Mouse (Mus musculus) small intestine, adult 2 months (tissue): ENCODE measurements around the gene Lrrk2. TPM values are rescaled to one million over a fixed set of nuclear protein-coding genes. Genes with fewer than 3 reads are reported as not detected.

Experiments
- H3K27ac ChIP-seq: fragments of 200-500 bp; 2 replicates; pipeline ENCODE4 v1.5.1; 2012; ENCODE audit warnings: low read depth, low read length, control low read depth, inconsistent platforms; ENCODE audit not compliant: insufficient read depth
- H3K27me3 ChIP-seq: fragments of 200-500 bp; 2 replicates; pipeline ENCODE4 v1.6.1; 2012; ENCODE audit warnings: mild to moderate bottlenecking, moderate library complexity, low read length, inconsistent platforms; ENCODE audit not compliant: control insufficient read depth, insufficient read depth
- H3K36me3 ChIP-seq: fragments of 200-500 bp; 2 replicates; pipeline ENCODE4 v1.6.1; 2012; ENCODE audit warnings: mild to moderate bottlenecking, low read length, control low read depth, inconsistent platforms; ENCODE audit not compliant: control insufficient read depth, insufficient read depth
- H3K4me1 ChIP-seq: fragments of 200-500 bp; 2 replicates; pipeline ENCODE4 v1.6.1; 2012; ENCODE audit warnings: low read length, inconsistent platforms, mixed read lengths; ENCODE audit not compliant: control insufficient read depth, insufficient read depth, insufficient read length
- H3K4me3 ChIP-seq: fragments of 200-500 bp; 2 replicates; pipeline ENCODE4 v1.5.1; 2012; ENCODE audit warnings: low read depth, mild to moderate bottlenecking, control low read depth, inconsistent platforms, low read length, moderate library complexity
- CTCF ChIP-seq: fragments of 200-500 bp; IDR thresholded peaks from 2 replicates; pipeline ENCODE4 v1.5.1; 2012; ENCODE audit warnings: low read depth, mild to moderate bottlenecking, control low read depth, inconsistent platforms, low read length, moderate library complexity, mixed read lengths; ENCODE audit not compliant: insufficient replicate concordance, insufficient read length; ENCODE audit errors: extremely low read depth
- POLR2A ChIP-seq: fragments of 200-500 bp; IDR thresholded peaks from 2 replicates; pipeline ENCODE4 v1.6.1; 2012; ENCODE audit warnings: low read depth, mild to moderate bottlenecking, control low read depth, inconsistent platforms, low read length, moderate library complexity
- WGBS: fragments of 180-500 bp; shearing (Covaris S2); methylation state at CpG from one replicate; pipeline ENCODE4 v1.1.7; 2018; 5-methylcytosine and 5-hydroxymethylcytosine counted together
- polyA plus RNA-seq: library from polyadenylated mRNA; depleted of rRNA; stranded (reverse); fragments of >200 nt; gene quantifications from 2 replicates; pipeline ENCODE4 v1.2.3, GENCODE M21; 2012

Gene Lrrk2
- polyA plus RNA-seq, 1 experiment, result 0.48 TPM

DNA sequence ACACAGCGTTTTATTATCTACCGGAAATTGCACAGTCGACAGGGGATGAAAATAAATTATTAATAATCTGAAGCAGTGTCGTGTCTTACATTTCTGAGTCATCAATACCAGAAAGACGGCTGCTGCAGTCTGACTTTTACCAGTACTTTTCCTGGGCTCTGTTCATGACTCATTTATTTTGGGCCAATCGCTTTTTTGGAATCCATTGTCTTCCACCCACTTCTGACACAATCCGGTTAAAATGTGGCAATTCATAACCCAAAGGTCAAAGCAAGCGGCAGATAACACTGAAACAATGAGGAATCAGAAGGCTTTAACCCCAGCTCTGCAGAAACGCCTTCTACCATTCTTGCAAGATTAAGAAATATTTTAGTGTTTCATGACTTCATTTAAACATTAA is 17.7 kb downstream of the Lrrk2 start:
- H3K27me3 ChIP-seq, result no peaks in the 10 kb centered on the region
- H3K36me3 ChIP-seq, result no peaks in the 10 kb centered on the region
- no peak overlapping the region for H3K27ac ChIP-seq
- no peaks in the 10 kb centered on the region for H3K4me1 ChIP-seq
- H3K4me3 ChIP-seq, result no peak overlapping the region
- WGBS, result 39% methylated on average over 9 of the region's 9 CpGs
- TF ChIP-seq CTCF (no peak), POLR2A (no peak)

DNA sequence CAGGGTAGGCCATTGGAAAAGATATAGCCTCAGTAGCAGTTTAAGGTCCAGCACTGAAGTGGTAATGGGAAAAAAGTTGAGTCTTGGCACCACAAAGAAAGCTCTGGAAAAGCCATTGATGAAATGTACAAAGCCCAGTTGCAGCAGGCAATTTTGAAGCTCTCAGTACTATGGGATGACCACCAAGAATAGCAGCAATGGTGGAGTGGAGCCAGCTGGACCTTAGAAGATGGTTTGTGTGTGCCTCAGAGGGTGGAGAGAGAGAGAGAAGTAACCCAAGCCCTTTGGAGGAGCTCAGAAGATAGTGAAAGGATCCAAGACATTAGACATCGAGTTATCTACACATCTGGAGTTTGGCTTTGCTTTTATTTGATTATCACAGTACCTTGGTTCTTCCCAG is 20.1 kb downstream of the Lrrk2 start:
- H3K4me1 ChIP-seq, result no peaks in the 10 kb centered on the region
- no peak for TF ChIP-seq CTCF
- TF ChIP-seq POLR2A, result no peak
- no peak overlapping the region for H3K27ac ChIP-seq
- no peaks in the 10 kb centered on the region for H3K36me3 ChIP-seq
- no peak overlapping the region for H3K4me3 ChIP-seq
- 58% methylated on average over 1 of the region's 1 CpGs for WGBS
- no peaks in the 10 kb centered on the region for H3K27me3 ChIP-seq

DNA sequence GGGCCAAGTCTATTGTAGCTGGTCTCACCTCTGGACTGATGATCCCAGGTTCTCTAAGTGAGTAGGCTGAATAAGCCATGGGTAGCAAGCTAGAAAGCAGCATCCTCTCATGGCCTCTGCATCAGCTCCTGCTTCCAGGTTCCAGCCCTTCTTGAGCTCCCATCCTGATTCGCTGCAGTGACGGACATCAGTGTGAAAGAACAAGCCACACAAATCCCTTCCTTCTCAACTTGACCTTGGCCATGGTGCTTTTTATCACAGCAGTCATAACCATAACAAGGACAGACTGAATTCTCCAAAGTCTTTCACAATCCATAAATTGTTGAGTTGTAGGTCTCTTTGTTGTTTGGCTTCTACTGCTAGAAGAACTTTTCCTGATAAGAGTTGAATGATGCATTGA is 20.9 kb downstream of the Lrrk2 start:
- Histone ChIP-seq H3K27me3 (no peaks in the 10 kb centered on the region), H3K4me1 (no peaks in the 10 kb centered on the region), H3K27ac (no peak overlapping the region), H3K36me3 (no peaks in the 10 kb centered on the region), H3K4me3 (no peak overlapping the region)
- WGBS, result 88% methylated on average over 2 of the region's 2 CpGs
- no peak for TF ChIP-seq POLR2A
- no peak for TF ChIP-seq CTCF

DNA sequence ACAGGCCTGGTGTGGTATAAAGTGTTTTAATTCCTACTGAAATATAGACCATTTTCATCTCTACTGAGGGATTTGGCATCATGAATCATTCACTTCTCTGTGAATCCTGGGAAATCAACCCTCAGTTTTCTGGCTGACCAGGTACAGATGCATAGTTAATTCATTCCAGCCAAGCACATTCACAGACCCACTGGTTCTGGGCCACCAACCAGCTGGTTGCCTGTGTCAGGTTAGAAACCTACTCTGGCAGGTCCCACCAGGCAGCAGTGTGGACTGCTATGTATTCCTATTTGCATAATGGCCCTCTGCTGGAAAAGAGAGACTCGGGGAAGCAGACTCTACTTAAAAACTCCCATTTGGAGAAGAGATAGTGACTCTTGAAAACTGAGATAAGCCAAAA is 27.9 kb downstream of the Lrrk2 start:
- no peak overlapping the region for H3K4me3 ChIP-seq
- no peaks in the 10 kb centered on the region for H3K4me1 ChIP-seq
- TF ChIP-seq POLR2A, result no peak
- no peak for TF ChIP-seq CTCF
- 32% methylated on average over 1 of the region's 1 CpGs for WGBS
- no peaks in the 10 kb centered on the region for H3K36me3 ChIP-seq
- H3K27me3 ChIP-seq, result no peaks in the 10 kb centered on the region
- no peak overlapping the region for H3K27ac ChIP-seq

DNA sequence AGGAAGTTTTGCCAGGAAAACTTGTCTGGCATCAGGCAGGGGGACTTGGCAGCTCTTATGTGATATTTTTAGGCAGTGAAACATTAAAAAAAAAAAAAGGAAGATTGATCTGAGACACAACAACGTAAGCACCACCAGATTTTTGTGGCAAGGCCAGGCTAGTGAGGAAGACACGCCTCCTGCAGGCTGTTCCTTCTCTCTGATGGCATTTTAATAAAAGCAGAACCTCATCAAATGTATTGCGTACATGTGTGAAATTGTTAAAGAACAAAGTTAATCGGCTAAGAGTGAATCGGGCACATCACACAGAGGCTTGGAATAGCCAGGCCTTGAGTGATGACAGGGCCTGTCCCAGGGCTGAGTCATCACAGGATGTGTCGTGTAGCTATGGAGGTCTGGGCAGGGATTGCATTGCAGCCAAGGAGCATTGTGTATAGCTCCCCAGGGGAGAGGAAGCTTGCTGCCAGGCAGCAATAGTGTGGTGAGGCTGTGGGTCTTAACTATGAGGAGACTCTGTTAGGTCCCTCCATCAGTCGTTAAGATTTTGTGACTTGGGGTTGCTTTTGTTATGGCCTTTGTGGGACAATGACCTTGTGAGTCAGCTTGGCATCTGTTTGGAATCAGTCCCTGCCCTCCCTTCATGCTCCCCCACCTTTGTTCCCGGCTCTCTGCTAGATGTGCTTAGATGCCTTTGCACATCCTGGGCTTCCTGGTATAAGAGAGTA is 30.2 kb downstream of the Lrrk2 start:
- TF ChIP-seq CTCF, result no peak
- TF ChIP-seq POLR2A, result no peak
- Histone ChIP-seq H3K27ac (no peak overlapping the region), H3K4me1 (no peaks in the 10 kb centered on the region), H3K4me3 (no peak overlapping the region), H3K36me3 (no peaks in the 10 kb centered on the region), H3K27me3 (no peaks in the 10 kb centered on the region)
- WGBS, result 53% methylated on average over 8 of the region's 8 CpGs

DNA sequence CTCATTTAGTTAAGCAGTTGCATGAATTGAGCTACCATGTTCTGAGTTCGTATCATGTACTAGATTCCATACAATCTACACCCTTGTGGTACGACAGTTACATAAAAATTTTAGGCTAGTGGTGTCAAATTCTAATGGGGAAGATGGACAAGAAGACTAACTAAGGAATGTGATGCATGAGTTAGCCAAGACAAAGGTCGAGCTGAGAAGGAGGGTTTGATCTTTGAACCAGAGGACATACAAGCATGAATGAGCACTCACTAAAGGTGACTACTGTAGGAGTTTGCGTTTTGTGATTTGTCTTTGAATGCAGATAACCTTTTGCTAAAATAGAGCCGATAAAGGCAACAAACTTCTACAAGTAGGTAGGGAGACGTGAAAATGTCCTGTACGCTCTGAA is 31.1 kb downstream of the Lrrk2 start:
- no peaks in the 10 kb centered on the region for H3K36me3 ChIP-seq
- H3K4me1 ChIP-seq, result no peaks in the 10 kb centered on the region
- H3K27me3 ChIP-seq, result no peaks in the 10 kb centered on the region
- no peak for TF ChIP-seq POLR2A
- H3K4me3 ChIP-seq, result no peak overlapping the region
- 84% methylated on average over 7 of the region's 7 CpGs for whole genome bisulfite sequencing
- H3K27ac ChIP-seq, result no peak overlapping the region

DNA sequence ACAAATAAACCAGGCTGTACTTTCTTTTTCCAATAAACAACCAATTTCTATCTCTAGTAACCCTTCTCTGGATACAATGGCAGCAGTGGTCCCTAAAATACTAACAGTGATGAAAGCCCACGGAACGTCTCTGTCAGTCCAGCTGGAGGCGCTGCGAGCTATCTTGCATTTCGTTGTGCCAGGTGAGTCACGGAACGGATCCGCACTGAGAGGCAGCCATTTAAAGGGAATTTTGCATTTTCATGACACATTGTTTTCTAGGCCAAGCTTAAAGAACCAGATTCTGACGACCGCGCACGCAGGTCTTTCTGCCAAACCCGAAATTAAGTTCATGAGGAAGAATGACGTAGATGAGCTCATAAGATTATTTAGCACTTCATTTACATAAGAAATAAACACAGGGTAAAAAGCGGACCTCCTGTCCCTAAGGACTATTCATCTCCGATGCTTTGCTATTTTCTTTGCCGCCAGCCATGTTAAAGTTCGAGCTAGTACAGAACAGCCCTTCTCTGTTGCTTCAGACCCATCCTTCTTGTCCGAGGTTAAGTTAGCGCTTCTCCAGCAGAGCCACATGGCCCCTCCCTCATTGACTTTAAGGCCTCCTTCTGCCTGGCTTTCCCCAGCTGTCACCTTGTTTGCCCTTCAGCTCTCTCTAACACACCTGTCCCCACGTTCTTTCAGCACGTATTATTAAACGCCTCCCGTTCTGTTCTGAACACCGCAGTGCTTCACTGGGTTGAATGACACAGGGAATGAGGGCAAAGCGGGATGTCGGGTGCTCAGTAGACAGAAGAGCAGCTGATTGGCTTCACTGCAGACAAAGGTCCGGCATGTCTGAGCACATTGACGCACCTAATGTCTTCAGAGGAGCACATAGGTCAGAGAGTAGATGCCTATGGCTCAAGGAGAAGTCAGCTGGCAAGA is 36.5 kb downstream of the Lrrk2 start:
- Histone ChIP-seq H3K4me3 (no peak overlapping the region), H3K27ac (no peak overlapping the region), H3K36me3 (no peaks in the 10 kb centered on the region), H3K4me1 (no peaks in the 10 kb centered on the region), H3K27me3 (no peaks in the 10 kb centered on the region)
- TF ChIP-seq CTCF (no peak), POLR2A (no peak)
- 48% methylated on average over 29 of the region's 29 CpGs for WGBS
